Mouse (Mus musculus): ENCODE measurements around the gene Olfr1261. TPM values are rescaled to one million over a fixed set of nuclear protein-coding genes. Genes with fewer than 3 reads are reported as not detected.

Gene Olfr1261
- not detected in 2 replicates for polyA plus RNA-seq (2015; fragmentation: Nextera tagmentation; extraction: Ambion mirVana)

DNA sequence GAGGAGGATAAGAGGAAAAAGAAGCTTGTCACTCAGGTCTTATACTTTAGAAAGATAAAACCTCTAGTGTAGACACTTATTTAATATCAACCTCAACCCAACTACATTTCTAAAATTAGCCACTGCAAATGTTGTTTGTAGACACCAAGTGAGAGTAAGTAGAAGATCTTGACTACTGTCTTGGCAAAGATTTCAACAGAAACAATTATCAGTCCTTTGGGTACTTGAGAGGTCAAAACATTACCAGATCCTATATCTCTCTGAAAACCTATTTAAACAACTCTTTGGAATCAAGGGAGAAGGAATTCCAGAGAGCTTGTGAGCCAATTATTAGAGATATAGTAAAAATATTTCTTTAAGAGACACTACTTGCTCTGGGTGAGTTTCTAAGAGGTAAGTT is at the start of gene Olfr1261:
Olfr1261 (plus strand) TSS at position 301 of the 400 bp plus-strand sequence.
- H3K9ac ChIP-seq (replicated peaks) = no peak within 1 kb of the TSS
- no peak within 1 kb of the TSS for H3K4me2 ChIP-seq (replicated peaks)
- no peaks in the 10 kb centered on the region for H3K4me1 ChIP-seq (replicated peaks)
- no peak within 1 kb of the TSS for H3K4me3 ChIP-seq (replicated peaks)
- no peaks in the 10 kb centered on the region for H3K27me3 ChIP-seq
- H3K27ac ChIP-seq = no peak within 1 kb of the TSS
- H3K36me3 ChIP-seq = no peaks in the 10 kb centered on the region
- H3K9me3 ChIP-seq = no peaks in the 10 kb centered on the region
- ATAC-seq = no peak

DNA sequence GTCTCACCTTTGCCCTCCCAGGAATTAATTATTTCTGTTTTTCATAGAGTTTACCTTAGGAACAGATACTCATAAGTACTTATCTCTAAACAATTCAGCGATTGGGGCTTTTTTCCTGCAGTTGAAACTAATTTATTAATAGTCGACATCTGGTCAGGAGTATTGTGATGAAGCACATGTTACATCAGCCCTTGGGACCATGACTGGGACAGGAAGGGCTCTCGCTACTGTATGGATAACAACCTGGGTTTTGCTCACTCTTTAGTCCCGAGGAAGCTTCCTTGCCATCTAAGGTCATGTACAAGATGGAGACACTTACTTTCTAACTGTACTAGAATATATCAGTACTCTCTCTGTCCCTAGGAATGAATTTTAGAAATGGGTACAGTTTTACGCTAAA is 42.5 kb upstream of the Olfr1261 start, which contains the start of gene Olfr1259:
Olfr1259 (minus strand) TSS at position 101 of the 400 bp plus-strand sequence.
- Histone ChIP-seq H3K9ac (replicated peaks) (no peak within 1 kb of the TSS), H3K4me3 (replicated peaks) (no peak within 1 kb of the TSS), H3K27ac (no peak within 1 kb of the TSS), H3K4me1 (replicated peaks) (no peaks in the 10 kb centered on the region), H3K9me3 (no peaks in the 10 kb centered on the region), H3K4me2 (replicated peaks) (no peak within 1 kb of the TSS), H3K36me3 (no peaks in the 10 kb centered on the region), H3K27me3 (no peaks in the 10 kb centered on the region)
- ATAC-seq = no peak
- WGBS = 93% methylated on average over 5 of the region's 5 CpGs

- Histone ChIP-seq H3K27ac (no peak within 1 kb of the TSS), H3K36me3 (no peaks in the 10 kb centered on the region), H3K4me2 (replicated peaks) (no peak within 1 kb of the TSS), H3K4me3 (replicated peaks) (no peak within 1 kb of the TSS), H3K27me3 (no peaks in the 10 kb centered on the region), H3K4me1 (replicated peaks) (no peaks in the 10 kb centered on the region), H3K9me3 (no peaks in the 10 kb centered on the region), H3K9ac (replicated peaks) (no peak within 1 kb of the TSS)
- no peak for ATAC-seq
- WGBS = 78% methylated on average over 2 of the region's 2 CpGs
Observed at GRCm38 (mm10) chr2:89974184-89974583, 16.8 kb upstream of the Olfr1261 start, which contains the start of gene Olfr1260. Gene Olfr1260 (plus strand): TSS chr2:89974340.

- Histone ChIP-seq H3K27ac (no peak overlapping the region), H3K36me3 (no peaks in the 10 kb centered on the region), H3K4me1 (replicated peaks) (no peaks in the 10 kb centered on the region), H3K4me3 (replicated peaks) (no peak overlapping the region), H3K27me3 (no peaks in the 10 kb centered on the region), H3K9ac (replicated peaks) (no peak overlapping the region), H3K9me3 (no peaks in the 10 kb centered on the region), H3K4me2 (replicated peaks) (no peak overlapping the region)
- WGBS = 89% methylated on average over 2 of the region's 2 CpGs
- no peak for ATAC-seq
Observed at GRCm38 (mm10) chr2:89977709-89978108, 13.3 kb upstream of the Olfr1261 start.

DNA sequence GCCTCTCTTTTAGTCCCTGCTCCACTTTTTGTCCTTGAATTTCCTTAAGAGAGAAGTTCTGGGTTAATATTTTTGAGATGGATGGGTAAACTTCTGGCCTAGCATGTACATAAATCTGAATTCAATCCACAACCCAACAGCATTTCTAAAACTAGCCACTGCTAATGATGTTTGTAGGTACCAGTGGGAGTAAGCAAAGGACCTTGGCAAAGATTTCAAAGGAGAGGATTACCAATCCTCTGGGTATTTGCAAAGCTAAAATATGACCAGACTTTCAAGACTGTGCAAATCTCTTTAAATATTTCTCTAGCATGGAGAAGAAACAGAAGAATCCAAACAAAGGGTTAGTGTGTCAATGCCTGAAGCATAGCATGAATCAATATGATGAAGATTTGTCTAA is 8.8 kb downstream of the Olfr1261 start, which contains the start of gene Olfr1262:
Olfr1262 (plus strand) TSS at position 301 of the 400 bp plus-strand sequence.
- Histone ChIP-seq H3K27me3 (no peaks in the 10 kb centered on the region), H3K9ac (replicated peaks) (no peak within 1 kb of the TSS), H3K4me2 (replicated peaks) (no peak within 1 kb of the TSS), H3K4me3 (replicated peaks) (no peak within 1 kb of the TSS), H3K27ac (no peak within 1 kb of the TSS), H3K4me1 (replicated peaks) (no peaks in the 10 kb centered on the region), H3K9me3 (no peaks in the 10 kb centered on the region), H3K36me3 (no peaks in the 10 kb centered on the region)
- no peak for ATAC-seq

DNA sequence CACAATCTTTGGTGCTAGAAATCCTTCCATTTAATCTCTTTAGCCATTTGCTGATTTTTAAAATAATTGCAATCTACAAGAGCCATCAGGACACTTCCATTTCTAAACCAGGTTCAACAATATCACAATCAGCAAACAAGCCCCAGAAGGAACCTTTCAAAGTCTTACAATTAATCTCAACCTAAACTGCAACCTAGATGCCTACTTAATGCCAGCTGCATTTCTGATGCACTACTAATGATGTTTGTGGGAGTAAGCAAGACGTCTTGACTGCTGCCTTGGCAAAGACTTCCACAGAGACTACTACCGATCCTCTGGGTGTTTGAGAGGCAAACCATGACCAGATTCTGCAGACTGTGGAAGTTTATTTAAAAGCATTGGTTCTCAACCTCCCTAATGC is 20.8 kb downstream of the Olfr1261 start, which contains the start of gene Olfr1263:
Olfr1263 (plus strand) TSS at position 301 of the 400 bp plus-strand sequence.
- WGBS = 81% methylated on average over 2 of the region's 2 CpGs
- H3K9me3 ChIP-seq = no peaks in the 10 kb centered on the region

DNA sequence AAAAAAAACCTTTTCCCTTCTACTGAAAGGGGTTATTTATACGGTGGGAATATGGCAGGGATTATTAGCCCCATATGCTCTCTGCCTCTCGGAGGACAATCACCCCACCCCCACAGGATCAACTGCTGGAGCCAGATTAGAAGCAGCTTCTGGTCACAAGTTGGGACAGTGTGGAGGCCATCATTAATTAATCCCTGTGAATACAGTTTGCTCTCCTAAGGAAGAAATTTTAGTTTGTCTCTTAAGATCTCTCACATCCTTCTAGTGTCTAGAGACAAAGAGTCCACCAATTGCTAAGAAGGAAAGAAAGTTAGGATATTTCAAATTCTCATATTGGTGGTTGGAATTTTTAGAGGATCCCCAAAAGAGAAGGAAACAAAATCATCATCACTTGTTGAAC is 34.5 kb downstream of the Olfr1261 start, which contains the start of gene Olfr1264:
Olfr1264 (minus strand) TSS at position 101 of the 400 bp plus-strand sequence.
- no peaks in the 10 kb centered on the region for H3K4me1 ChIP-seq (replicated peaks)
- no peak within 1 kb of the TSS for H3K4me2 ChIP-seq (replicated peaks)
- no peak within 1 kb of the TSS for H3K9ac ChIP-seq (replicated peaks)
- H3K4me3 ChIP-seq (replicated peaks) = no peak within 1 kb of the TSS
- no peaks in the 10 kb centered on the region for H3K36me3 ChIP-seq
- ATAC-seq = no peak
- 71% methylated on average over 2 of the region's 2 CpGs for WGBS
- H3K27me3 ChIP-seq = no peaks in the 10 kb centered on the region
- H3K27ac ChIP-seq = no peak within 1 kb of the TSS
- H3K9me3 ChIP-seq = no peaks in the 10 kb centered on the region

More for the DNA sequence above, 20.8 kb downstream of the Olfr1261 start, which contains the start of gene Olfr1263:
- H3K4me3 ChIP-seq (replicated peaks) = no peak within 1 kb of the TSS
- H3K9ac ChIP-seq (replicated peaks) = no peak within 1 kb of the TSS
- H3K4me2 ChIP-seq (replicated peaks) = no peak within 1 kb of the TSS
- H3K4me1 ChIP-seq (replicated peaks) = no peaks in the 10 kb centered on the region
- no peak for ATAC-seq
- H3K27ac ChIP-seq = no peak within 1 kb of the TSS
- H3K36me3 ChIP-seq = no peaks in the 10 kb centered on the region
- no peaks in the 10 kb centered on the region for H3K27me3 ChIP-seq

DNA sequence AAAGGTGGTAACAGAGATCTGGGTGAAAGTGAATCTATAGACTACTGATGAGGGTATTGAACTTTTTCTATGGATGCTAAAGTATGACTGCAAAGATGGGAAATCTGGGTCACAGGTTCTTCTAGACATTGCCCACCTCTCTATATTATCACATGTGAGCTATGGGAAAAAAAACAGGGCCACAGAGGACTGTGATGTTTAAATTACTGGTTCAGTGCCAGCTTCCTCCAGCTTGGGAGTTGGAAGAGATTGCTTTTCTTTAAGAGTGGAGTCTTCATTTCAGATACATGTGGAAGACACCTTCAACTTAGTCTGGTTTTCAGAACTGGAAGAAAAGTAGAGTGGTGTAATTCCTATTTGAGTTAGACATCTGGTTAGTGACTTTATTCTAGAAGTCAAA is 44.0 kb downstream of the Olfr1261 start, which contains the start of gene Olfr1265:
Olfr1265 (plus strand) TSS at position 301 of the 400 bp plus-strand sequence.
- ATAC-seq = no peak
- H3K4me3 ChIP-seq (replicated peaks) = no peak within 1 kb of the TSS

More for the DNA sequence above, 44.0 kb downstream of the Olfr1261 start, which contains the start of gene Olfr1265:
- no peaks in the 10 kb centered on the region for H3K4me1 ChIP-seq (replicated peaks)
- H3K4me2 ChIP-seq (replicated peaks) = no peak within 1 kb of the TSS
- H3K36me3 ChIP-seq = no peaks in the 10 kb centered on the region
- no peak within 1 kb of the TSS for H3K9ac ChIP-seq (replicated peaks)
- H3K27ac ChIP-seq = no peak within 1 kb of the TSS
- H3K27me3 ChIP-seq = no peaks in the 10 kb centered on the region
- no peaks in the 10 kb centered on the region for H3K9me3 ChIP-seq

Other genes starting within 250 kb of the Olfr1261 start
- gene Olfr1253, start 234.1 kb upstream of the Olfr1261 start, polyA plus RNA-seq (2015; fragmentation: Nextera tagmentation; extraction: Ambion mirVana) = not detected in 2 replicates
- gene Olfr1254, start 197.6 kb upstream of the Olfr1261 start, polyA plus RNA-seq (2015; fragmentation: Nextera tagmentation; extraction: Ambion mirVana) = not detected in 2 replicates
- not detected in 2 replicates for gene Olfr1255, start 179.2 kb upstream of the Olfr1261 start, polyA plus RNA-seq (2015; fragmentation: Nextera tagmentation; extraction: Ambion mirVana)
- gene Olfr1256, start 149.7 kb upstream of the Olfr1261 start, polyA plus RNA-seq (2015; fragmentation: Nextera tagmentation; extraction: Ambion mirVana) = 0.03 and 0.13 TPM in 2 replicates
- not detected in 2 replicates for gene Olfr48, start 143.0 kb upstream of the Olfr1261 start, polyA plus RNA-seq (2015; fragmentation: Nextera tagmentation; extraction: Ambion mirVana)
- gene Olfr1257, start 112.8 kb upstream of the Olfr1261 start, polyA plus RNA-seq (2015; fragmentation: Nextera tagmentation; extraction: Ambion mirVana) = not detected in 2 replicates
- not detected in 2 replicates for gene Olfr1258, start 63.9 kb upstream of the Olfr1261 start, polyA plus RNA-seq (2015; fragmentation: Nextera tagmentation; extraction: Ambion mirVana)
- not detected in 2 replicates for gene Olfr1259, start 42.6 kb upstream of the Olfr1261 start, polyA plus RNA-seq (2015; fragmentation: Nextera tagmentation; extraction: Ambion mirVana)
- not detected in 2 replicates for gene Olfr1260, start 16.9 kb upstream of the Olfr1261 start, polyA plus RNA-seq (2015; fragmentation: Nextera tagmentation; extraction: Ambion mirVana)
- gene Olfr1262, start 8.9 kb downstream of the Olfr1261 start, polyA plus RNA-seq (2015; fragmentation: Nextera tagmentation; extraction: Ambion mirVana) = not detected in 2 replicates
- gene Olfr1263, start 20.9 kb downstream of the Olfr1261 start, polyA plus RNA-seq (2015; fragmentation: Nextera tagmentation; extraction: Ambion mirVana) = not detected in 2 replicates
- gene Olfr1264, start 34.4 kb downstream of the Olfr1261 start, polyA plus RNA-seq (2015; fragmentation: Nextera tagmentation; extraction: Ambion mirVana) = not detected in 2 replicates
- not detected in 2 replicates for gene Olfr1265, start 44.1 kb downstream of the Olfr1261 start, polyA plus RNA-seq (2015; fragmentation: Nextera tagmentation; extraction: Ambion mirVana)
- gene Olfr140, start 72.4 kb downstream of the Olfr1261 start, polyA plus RNA-seq (2015; fragmentation: Nextera tagmentation; extraction: Ambion mirVana) = not detected in 2 replicates
- gene Olfr1269, start 130.2 kb downstream of the Olfr1261 start, polyA plus RNA-seq (2015; fragmentation: Nextera tagmentation; extraction: Ambion mirVana) = not detected in 2 replicates
- not detected in 2 replicates for gene Olfr32, start 151.1 kb downstream of the Olfr1261 start, polyA plus RNA-seq (2015; fragmentation: Nextera tagmentation; extraction: Ambion mirVana)
- not detected in 2 replicates for gene Olfr1270, start 161.9 kb downstream of the Olfr1261 start, polyA plus RNA-seq (2015; fragmentation: Nextera tagmentation; extraction: Ambion mirVana)
- gene Olfr1506, start 233.3 kb downstream of the Olfr1261 start, polyA plus RNA-seq (2015; fragmentation: Nextera tagmentation; extraction: Ambion mirVana) = not detected in 2 replicates

Data from midbrain, embryonic 13.5 days (tissue).